In the genomic region with DNA sequence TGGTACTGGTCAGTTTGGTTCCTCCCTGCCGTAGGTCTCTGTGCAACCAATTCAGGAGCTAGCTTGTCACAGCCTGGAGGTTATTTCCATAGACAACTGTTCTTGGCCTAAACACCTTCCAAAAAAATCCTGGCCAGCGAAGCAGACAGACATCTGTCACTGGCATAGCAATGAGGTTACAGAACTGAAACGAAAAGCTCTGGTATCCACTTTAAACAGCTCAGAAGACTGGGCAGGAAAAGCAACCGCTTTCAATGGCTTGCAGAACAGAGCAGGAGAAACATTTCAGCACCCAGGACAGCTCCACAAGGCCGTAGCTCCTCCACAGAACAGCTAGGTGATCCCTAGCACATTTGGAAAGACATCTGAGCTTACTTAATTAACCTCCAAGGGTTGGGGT, we compare ENCODE assay signal across 9 mouse cellular contexts.
A peak's percentile ranks its signal among the peaks of the same experiment; 100 is the strongest.
DNase-seq lines count a peak whose midpoint lies in the region; ATAC-seq lines count a peak whose summit lies in the region.
"Had no signal": no experiment of that assay in that cellular context is flagged by ENCODE, and none has a peak within 500 bp of the region (broad histone marks: within the 10 kb centered on the region; RNA-seq: fewer than 3 reads in every experiment).

No protein-coding gene starts in this region.

- no peak overlapping the region for H3K4me2 ChIP-seq in hindbrain, embryonic 14.5 days (replicated peaks)
- no peak overlapping the region for H3K4me2 ChIP-seq in hindbrain, embryonic 16.5 days (ENCODE audit: low read length)
- H3K4me2 ChIP-seq: liver, embryonic 15.5 days had no signal

- H3K4me1 ChIP-seq in hindbrain, embryonic 14.5 days (replicated peaks; ENCODE audit: control insufficient read depth, insufficient read depth, low read length) = no peaks in the 10 kb centered on the region
- no peaks in the 10 kb centered on the region for H3K4me1 ChIP-seq in hindbrain, embryonic 16.5 days (ENCODE audit: control insufficient read depth, insufficient read depth, low read depth, low read length)

- H3K9ac ChIP-seq in hindbrain, embryonic 14.5 days = no peak overlapping the region
- no peak overlapping the region for H3K9ac ChIP-seq in hindbrain, embryonic 16.5 days (ENCODE audit: low read depth, low read length)
- H3K9ac ChIP-seq: liver, embryonic 15.5 days had no signal

- no peaks in the 10 kb centered on the region for H3K27me3 ChIP-seq in hindbrain, embryonic 14.5 days (ENCODE audit: control insufficient read depth, insufficient read depth, low read length)
- H3K27me3 ChIP-seq in hindbrain, embryonic 16.5 days (replicated peaks; ENCODE audit: control insufficient read depth, insufficient read depth, low read length) = no peaks in the 10 kb centered on the region
- H3K27me3 ChIP-seq: liver, embryonic 15.5 days had no signal

- ATAC-seq in hindbrain, embryonic 14.5 days (ENCODE audit: low FRiP score) = no peak
- no peak for ATAC-seq in hindbrain, embryonic 16.5 days

- H3K9me3 ChIP-seq in hindbrain, embryonic 14.5 days (ENCODE audit: control insufficient read depth, low read length) = no peaks in the 10 kb centered on the region
- no peaks in the 10 kb centered on the region for H3K9me3 ChIP-seq in hindbrain, embryonic 16.5 days (ENCODE audit: control insufficient read depth, low read length)
- H3K9me3 ChIP-seq: liver, embryonic 15.5 days had no signal

- 42% methylated on average over 5 of the region's 5 CpGs for WGBS in hindbrain, embryonic 14.5 days
- 36% methylated on average over 5 of the region's 5 CpGs for WGBS in hindbrain, embryonic 16.5 days

- H3K4me3 ChIP-seq in hindbrain, embryonic 14.5 days (replicated peaks; ENCODE audit: low read length) = no peak overlapping the region
- no peak overlapping the region for H3K4me3 ChIP-seq in hindbrain, embryonic 16.5 days (ENCODE audit: low read length)
- H3K4me3 ChIP-seq: liver, embryonic 15.5 days had no signal

- DNase-seq in hindbrain, embryonic 14.5 days (ENCODE audit: low spot score) = peak; percentile 65
- DNase-seq in ES-CJ7 (ENCODE audit: low read depth, low spot score) = peak; percentile 79
- peak; percentile 76 to 85 for DNase-seq in adrenal gland, postnatal 36 days
- DNase-seq in forelimb bud, embryonic 11.5 days (ENCODE audit: low read depth, low spot score) = peak; percentile 88
- peak; percentile 23 for DNase-seq in lung, postnatal 25 days (ENCODE audit: low spot score)
- peak; percentile 29 to 66 for DNase-seq in urinary bladder, postnatal 4 days (ENCODE audit: low spot score in 2 of 2)
- DNase-seq in natural killer cell, adult 2 months (ENCODE audit: low spot score in 2 of 2) = no peak

- no peak overlapping the region for H3K27ac ChIP-seq in hindbrain, embryonic 14.5 days
- no peak overlapping the region for H3K27ac ChIP-seq in hindbrain, embryonic 16.5 days (ENCODE audit: low read depth, low read length)
- H3K27ac ChIP-seq: liver, embryonic 15.5 days had no signal

- H3K36me3 ChIP-seq in hindbrain, embryonic 14.5 days (replicated peaks; ENCODE audit: control insufficient read depth, insufficient read depth) = no peaks in the 10 kb centered on the region
- H3K36me3 ChIP-seq in hindbrain, embryonic 16.5 days (ENCODE audit: control insufficient read depth, insufficient read depth, low read length) = no peaks in the 10 kb centered on the region
- H3K36me3 ChIP-seq: liver, embryonic 15.5 days had no signal

Comparison
In these comparisons a context has a peak if more than half of its experiments do, and no peak if none do; other contexts are left out.
1. DNase-seq: peak in hindbrain, embryonic 14.5 days (single experiment), ES-CJ7 (single experiment), adrenal gland, postnatal 36 days (2 of 2), forelimb bud, embryonic 11.5 days (single experiment), lung, postnatal 25 days (single experiment) and urinary bladder, postnatal 4 days (2 of 2); none in natural killer cell, adult 2 months (0 of 2).